Mouse (Mus musculus): ENCODE measurements around the gene 2610318N02Rik.

2610318N02Rik gene

DNA sequence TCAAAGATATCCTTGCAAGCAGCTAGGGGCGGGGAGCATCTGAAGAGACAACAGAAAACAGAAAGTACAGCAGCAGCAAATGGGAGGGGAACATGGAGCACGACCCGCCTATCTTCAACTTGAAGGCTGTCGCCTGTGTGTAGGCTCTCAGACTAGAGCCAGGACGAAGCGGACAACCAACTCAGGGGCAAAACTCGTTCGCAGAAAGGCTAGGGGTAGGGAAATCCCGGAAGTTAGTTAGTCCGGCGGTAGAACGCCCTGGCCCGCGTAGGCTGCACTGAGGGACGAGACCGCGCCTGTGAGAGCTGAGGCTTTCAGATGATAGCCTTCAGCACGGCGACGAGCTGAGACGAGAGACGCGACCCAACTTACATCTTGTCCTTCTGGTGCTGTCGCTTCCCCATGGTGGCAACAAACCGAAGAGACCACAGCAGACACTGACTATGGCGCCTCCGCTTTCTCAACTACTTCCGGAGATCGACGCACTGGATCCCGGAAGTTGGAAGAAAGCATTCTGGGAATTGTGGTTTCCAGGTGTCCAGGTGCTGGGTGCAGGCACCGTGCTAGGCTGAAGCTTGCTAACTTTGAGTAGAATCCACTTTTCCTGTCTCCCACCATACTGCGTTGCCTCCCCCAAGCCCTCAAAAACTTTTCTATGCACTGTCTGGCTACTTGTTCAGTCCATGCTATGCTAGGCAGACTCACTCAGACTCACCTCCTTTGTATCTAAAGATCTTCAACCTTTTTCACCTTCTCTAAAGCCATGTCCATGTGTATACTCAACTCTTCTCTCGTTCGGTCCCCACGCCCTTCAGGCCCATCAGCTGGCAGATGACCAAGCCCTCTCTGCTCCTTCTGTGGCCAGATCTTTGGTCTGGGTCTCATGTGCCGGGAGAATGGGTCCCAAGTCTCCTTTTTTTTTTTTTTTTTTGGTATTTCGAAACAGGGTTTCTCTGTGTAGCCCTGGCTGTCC is 13.9 kb downstream of the 2610318N02Rik start, which contains the start of gene Ppil2:
TSS of gene Ppil2 (minus strand) at position 487 of the 973 bp plus-strand sequence.
- peak; percentile 91 for DNase-seq (ENCODE audit: low read depth, low spot score)

DNA sequence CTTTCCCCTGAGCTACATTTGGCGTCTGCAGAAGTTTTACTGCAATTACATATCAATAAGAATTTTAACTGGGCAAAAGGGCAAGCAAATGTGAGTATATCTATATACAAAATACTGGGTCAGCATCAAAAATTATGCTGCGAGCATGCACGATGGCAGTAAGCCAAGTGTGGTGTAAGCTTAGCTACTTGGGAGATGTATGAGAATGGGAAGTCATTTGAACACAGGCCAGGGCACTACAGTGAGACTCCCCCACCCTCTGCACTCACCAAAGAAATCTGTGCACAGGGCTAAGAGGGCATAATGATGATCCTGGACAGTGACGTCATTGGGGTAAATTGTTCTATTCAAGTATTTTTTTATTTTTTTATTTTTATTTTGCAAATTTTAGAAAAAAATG is 20.4 kb downstream of the 2610318N02Rik start:
- no peak for DNase-seq (ENCODE audit: low read depth, low spot score)

DNA sequence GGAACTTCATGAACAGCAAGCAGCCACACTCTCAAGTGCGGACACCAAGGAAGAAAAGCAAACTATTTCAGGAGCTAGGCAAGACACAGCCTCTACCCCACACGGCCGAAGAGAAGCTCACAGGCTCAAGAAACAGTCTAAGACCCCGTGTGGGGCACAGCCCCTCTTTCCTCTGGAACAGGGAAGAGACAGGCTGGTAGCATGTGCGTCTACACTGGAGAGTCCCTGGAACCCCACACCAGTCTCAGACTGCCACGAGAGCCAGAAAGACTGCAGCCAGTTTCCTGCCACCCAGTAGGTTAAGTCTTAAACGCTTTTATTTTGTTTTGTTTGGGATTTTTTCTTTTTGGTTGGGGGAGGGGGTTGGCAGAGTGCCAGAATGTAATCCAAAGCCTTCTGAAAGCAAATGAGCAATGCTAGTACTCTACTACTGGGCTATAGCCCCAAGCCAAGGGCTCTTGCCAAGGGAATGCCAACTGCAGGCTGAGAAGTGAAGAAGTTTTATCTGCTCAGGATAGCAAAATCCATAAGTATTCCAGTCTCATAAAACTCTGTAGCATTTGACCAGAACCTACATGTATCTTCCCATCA is 22.2 kb downstream of the 2610318N02Rik start:
- no peak for DNase-seq (ENCODE audit: low read depth, low spot score)

DNA sequence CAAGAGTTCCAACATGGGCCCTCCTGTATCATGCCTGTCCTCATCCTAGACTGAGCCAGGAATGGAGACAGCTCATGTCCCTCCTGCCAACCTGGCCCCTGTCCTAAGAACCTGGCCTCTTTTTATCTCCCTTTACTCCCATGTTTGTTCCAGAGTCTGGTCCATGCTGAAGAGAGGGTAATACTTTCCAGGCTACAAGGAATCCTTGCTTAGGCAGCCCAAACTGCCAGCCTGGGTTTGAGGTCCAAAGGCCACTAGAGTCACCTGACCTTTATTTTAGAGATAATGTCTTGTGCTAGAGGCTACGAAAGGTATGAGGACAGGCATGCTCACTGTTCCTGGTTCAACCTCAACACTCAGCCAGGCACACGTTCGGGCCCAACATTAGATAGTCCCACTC is 28.0 kb downstream of the 2610318N02Rik start:
- DNase-seq (ENCODE audit: low read depth, low spot score): no peak

DNA sequence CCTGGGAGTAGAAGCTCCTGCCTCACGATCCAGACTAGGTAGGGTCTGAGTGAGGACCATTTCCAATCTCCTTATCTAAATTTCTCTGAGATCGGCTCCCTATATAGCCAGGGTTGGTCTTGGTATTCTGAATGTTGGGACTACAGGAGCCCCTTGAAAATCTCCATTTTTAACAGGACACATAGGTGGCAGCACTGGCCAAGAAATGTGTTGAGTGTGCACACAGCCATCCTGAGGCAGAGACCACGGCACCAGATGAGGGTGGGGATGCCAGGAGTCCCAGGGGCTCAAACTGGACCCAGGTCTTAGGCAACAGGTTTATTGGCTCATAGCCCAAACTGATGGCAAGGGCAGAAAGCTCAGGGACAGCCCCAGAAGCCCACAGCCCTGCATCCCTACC is 36.6 kb downstream of the 2610318N02Rik start:
- no peak for DNase-seq (ENCODE audit: low read depth, low spot score)

DNA sequence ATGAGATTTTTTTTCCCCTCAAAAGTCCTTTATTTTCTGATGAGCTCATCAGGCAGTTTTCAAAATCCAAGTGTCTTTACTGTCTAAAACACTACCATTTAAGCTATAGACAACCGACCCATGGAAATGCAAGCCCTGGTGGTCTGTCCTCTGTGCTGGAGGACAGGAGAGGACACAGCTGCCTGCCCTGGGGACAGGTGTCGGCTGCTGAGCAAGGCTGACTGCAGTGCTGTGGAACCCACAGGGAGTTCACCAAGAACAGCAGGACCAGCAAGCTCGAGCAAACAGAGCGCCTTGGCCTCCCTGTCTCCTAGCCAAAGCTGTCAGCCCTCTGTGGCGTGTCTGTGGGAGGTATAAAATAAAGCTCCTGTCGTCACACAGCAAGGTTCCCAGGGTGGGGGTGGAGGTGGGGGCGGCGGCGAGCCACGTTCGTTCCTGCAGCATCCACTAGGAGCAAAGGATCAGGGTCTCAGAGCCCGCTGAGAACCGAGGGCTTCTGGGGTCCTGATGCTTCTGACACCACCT is 38.2 kb downstream of the 2610318N02Rik start:
- no peak for DNase-seq (ENCODE audit: low read depth, low spot score)

DNA sequence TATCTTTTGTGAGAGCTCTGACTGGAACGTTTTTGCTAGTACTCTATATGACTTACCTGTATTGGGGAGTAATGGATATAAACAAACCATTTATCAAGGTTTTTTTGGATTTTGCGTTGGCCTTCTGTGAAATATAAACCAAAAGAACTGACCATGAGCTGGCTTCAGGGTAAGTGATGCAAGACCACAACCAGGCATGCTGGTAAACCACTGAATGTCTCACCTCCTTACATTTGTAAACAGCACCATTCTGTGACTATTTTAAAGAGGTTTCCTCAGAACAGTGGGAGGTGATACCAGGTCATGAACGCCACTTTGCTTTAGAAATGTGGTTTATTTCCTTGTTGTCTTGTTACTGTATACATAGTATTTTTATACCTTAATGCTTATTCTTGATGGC is 38.7 kb downstream of the 2610318N02Rik start:
- no peak for DNase-seq (ENCODE audit: low read depth, low spot score)

DNA sequence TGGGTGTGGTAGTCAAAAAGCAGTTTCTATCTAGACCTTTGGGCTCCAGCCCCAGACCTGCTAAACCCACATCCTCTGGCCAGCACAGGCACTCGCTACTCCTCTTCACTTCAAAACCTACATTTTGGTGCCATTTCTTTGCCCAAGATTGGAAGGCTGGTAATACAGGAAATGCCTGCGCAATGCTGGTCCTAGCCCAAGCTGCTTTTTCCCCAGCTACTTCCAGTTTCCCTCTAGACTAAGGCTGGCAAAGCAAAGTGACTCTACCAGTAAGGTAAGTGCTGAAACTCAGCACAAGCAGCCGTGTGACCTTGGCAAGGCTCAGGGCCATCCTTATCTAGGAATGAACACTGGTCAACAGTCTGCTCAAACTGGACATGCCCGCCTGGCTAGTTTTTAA is 39.3 kb downstream of the 2610318N02Rik start:
- no peak for DNase-seq (ENCODE audit: low read depth, low spot score)

DNA sequence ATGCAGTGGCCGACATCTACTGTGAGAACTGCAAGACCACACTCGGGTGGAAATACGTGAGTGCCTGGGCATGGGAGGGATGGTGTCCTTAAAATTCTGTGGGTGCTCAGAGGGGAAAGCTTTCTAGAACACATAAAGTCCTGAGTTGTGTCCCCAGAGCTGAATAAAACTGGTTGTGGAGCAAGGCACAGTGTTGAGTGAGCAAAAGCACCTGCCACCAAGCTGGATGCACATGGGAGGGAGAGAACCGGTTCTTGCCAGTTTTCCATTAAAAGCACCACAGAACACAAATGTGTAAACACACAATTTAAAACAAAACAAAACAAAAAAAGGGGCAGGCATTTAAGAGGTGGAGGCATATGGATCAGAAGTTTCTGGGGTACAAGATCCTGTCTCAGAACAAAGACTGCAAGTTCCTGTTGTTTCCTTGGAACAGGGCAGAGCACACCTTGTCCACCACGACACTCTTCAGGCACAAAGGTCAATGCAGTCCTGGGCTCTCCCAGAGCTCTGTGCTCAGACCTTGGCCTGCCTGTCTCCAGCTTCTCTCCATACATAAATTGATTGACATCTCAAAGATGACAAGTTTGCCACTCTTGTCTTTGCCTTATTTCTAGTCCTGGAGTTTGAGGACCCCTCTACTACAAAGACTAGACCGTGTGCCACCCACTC is 42.7 kb downstream of the 2610318N02Rik start:
- no peak for DNase-seq (ENCODE audit: low read depth, low spot score)

DNA sequence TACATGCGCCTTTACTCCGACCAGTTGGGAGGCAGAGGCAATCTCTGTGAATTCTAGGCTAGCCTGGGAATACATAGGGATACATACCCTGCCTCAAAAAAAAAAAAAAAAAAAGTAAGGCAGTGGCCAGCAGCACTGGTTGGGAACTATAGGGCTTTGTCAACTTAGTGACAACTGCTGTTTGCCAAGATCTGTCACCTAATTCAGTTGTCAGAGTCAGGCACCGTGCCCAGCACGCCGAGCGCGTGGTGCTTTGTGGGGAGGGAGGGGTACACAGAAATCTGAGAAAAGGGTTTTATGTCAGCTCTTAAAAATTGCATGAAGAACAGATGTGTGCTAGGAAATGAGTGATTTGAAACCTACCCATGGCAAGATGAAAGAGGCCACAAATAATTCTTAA is 46.9 kb downstream of the 2610318N02Rik start:
- DNase-seq (ENCODE audit: low read depth, low spot score): no peak

DNA sequence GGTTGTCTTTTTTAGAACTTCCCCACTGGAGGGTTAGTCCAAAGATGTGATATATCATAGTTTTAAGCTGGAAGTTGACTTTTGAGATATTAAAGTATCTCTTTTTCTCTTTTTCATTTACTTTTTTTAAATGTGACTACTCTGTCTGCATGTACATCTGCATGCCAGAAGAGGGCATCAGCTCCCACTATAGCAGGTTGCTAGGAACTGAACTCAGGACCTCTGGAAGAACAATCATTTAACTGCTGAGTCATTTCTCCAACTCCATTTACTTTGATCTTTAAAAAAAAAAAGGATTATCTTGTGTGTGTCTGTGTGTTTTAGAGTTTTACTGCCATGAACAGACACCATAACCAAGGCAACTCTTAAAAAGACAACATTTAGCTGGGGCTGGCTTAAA is 48.1 kb downstream of the 2610318N02Rik start:
- no peak for DNase-seq (ENCODE audit: low read depth, low spot score)

DNA sequence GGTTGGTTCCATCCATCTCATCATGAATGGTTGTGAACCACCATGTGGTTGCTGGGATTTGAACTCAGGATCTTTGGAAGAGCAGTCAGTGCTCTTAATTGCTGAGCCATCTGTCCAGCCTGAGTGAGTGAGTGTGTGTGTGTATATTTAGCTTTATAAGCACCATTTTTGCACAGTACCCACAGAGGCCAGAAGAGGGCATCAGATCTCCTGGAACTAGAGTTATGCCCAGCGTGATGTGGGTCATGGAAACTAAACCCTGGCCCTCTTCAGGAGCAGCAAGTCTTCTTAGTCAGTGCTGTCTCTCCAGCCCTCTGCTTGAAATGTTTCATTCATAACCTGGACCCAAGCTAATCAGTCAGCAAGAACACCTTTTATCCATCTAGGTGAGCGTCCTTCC is 48.7 kb downstream of the 2610318N02Rik start:
- peak; percentile 33 for DNase-seq (ENCODE audit: low read depth, low spot score)

DNA sequence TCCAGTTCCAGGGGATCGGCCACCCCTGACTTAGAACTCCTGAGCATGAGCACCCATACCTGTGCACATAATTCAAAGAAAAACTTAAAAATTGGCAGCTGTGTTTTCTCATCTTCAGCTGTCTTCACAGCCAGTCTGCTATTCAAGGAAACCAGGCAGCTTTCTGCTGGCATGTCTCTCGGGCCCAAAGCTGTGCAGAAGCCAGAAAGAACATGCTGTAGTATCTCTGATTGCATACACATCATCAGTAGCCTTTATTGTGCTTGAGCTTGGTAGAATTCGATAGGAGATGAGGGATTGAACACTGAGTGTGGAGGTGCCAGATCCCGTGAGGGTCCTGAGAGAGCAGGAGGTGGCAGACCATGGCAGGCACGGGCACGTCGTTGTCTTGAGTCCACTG is 52.0 kb downstream of the 2610318N02Rik start:
- DNase-seq (ENCODE audit: low read depth, low spot score): no peak

DNA sequence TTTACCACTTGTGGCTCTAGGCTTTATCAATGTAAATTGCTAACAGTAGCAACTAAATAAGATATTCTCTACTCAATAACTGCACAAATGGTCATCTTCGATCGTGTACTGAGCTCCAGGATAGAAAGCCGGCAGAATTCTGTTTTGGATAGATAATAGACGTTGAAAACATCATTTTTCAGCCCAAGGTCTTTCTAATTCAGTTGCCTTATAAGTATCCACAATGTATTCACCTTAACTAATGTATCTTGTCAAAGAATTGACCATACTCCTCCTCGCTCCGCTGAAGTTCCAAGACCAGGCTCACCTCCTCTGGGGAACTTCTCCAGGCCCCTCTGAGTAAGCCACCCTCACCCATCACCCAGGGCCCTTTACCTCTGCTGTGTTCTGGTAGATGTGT is 54.3 kb downstream of the 2610318N02Rik start:
- peak; percentile 26 for DNase-seq (ENCODE audit: low read depth, low spot score)

DNA sequence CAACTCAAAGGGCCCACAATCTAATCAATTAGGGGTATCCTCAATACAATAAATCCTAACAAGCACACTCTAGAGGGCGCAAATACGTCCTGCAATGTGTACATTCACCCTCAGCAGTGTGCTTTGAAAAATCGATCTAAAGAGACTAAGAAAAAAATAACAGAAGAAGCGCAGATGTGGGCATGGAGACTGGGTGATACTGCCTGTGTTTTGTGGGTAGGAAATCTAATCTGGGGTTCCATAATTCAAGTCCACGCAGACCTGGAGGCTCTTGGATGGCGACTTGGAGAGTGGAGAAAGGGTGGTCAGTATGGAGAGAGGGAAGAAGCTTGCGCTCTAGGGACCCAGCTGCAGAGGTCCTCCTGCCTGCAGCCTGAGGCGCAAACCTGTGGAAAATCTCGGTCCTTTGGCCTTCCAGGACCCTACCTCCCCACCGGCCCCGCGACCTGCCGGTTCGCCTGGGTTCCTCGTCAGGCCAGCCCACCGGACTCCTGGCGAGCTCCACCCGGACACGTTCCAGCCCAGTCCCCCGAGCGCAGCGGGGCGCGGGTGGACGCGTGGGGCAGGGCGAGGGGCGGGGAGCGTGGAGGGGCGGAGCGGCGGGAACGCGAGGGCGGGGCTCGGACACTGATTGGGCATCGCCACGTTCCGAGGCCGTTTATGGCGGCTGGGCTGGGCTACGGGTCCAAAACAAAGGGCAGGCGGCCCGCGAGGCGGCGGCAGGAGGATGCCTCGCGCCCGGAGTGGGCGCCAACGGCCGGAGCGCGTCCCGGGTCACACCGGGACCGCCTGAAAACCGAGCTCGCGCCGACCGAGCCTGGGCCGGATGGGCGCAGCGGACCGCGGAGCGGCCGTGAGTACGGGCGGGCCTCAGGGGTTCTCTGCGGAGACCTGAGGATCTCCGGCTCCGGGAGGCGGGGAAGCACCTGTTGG is 55.2 kb downstream of the 2610318N02Rik start, which contains the start of gene Ypel1:
TSS of gene Ypel1 (plus strand) at position 186 of the 933 bp plus-strand sequence.
- DNase-seq (ENCODE audit: low read depth, low spot score): peak; percentile 84

DNA sequence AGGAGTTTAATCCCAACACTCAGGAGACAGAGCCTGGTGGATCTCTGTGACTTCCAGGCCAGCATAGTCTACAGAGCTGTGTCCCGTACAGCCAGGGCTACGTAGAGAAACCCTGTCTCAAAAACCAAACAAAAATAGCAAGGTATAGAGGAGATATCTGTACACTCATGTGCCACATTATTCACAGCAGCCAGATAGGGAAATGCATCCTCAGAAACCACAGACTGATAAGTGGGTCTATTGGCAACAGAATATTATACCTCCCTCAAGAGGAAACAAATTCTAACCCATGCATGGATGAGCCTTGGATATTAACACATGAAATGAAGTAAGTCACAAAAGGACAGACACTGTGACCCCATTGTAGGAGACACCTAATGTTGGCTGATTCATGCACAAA is 57.4 kb downstream of the 2610318N02Rik start:
- DNase-seq (ENCODE audit: low read depth, low spot score): no peak

All from A20 (cell line).